Mouse (Mus musculus) left cerebral cortex, postnatal 14 days (tissue): ENCODE data around the gene Ryr3. TPM values are rescaled to one million over a fixed set of nuclear protein-coding genes. Genes with fewer than 3 reads are reported as not detected.

Source experiments
- DNase-seq, 2 experiments: peaks; one replicate each; pipeline ENCODE4 v3.0.0; 2021 to 2022; ENCODE audit warnings: low spot score in 2 of 2, mixed read lengths in 1 of 2
- intact Hi-C: fragments of 180-260 bp; cut with DNase I; formaldehyde crosslinking; loops from one replicate; pipeline ENCODE4 v1.15.1; 2025
- microRNA-seq, 2 experiments: library from miRNA; unstranded; fragments of <30 nt; microRNA quantifications; one replicate each; pipeline ENCODE4 v1.2.0; 2022
- total RNA-seq, 2 experiments: library from RNA; stranded (reverse); gene quantifications; 2 replicates each; pipeline ENCODE4 v1.2.3; 2021

The Ryr3 gene
- total RNA-seq, 2 experiments from 2014 or later: 29.7 to 34.7 TPM

DNA sequence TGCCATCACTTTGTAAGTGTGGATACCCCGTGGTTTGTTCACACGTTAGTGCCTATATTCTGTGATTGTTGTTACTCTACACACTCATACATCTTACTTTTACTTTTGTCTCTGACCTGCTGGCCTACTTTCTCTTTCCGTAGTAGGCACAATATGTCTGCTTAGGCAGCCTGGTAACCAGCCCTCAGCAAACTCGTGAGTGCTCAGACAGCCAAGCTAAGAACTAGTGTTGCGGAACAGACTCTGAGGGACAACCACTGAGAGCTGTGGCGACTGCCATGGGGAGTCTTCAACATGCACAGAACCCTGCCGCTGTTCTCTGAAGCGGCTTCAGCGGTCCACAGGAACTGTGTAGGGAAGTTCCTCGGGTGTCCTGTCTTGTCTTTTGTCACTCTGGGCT is 616.7 kb downstream of the Ryr3 start:
- DNase-seq: no peak
- intact Hi-C loops: no loop called here

GRCm38 (mm10) chr2:112597064-112597463 is 619.8 kb downstream of the Ryr3 start:
- DNase-seq: no peak
- intact Hi-C loops: no loop called here

- intact Hi-C loops: no loop called here
- no peak for DNase-seq
These were observed 620.5 kb downstream of the Ryr3 start for GRCm38 (mm10) chr2:112596415-112596814.

GRCm38 (mm10) chr2:112595807-112596206 is 621.1 kb downstream of the Ryr3 start:
- intact Hi-C loops: no loop called here
- no peak for DNase-seq

DNA sequence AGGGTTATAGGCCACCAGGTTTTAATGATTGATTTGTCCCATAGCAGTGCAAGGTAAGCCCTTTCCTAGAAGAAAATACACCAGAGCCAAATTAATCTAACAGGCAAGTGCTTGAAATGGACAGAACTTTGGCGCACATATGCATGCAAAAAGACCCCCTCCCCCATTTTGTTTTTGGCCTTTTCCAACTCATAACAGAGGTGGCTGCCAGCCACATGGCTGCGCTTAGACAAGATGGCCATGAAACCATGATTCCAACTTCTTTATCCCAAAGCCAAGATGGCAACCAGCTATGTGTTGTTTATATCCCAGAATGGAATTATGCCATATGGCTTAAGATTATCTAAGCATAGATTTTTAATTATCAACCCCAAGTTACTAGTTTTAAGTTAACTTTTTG is 623.1 kb downstream of the Ryr3 start:
- DNase-seq: no peak
- intact Hi-C loops: no loop called here

DNA sequence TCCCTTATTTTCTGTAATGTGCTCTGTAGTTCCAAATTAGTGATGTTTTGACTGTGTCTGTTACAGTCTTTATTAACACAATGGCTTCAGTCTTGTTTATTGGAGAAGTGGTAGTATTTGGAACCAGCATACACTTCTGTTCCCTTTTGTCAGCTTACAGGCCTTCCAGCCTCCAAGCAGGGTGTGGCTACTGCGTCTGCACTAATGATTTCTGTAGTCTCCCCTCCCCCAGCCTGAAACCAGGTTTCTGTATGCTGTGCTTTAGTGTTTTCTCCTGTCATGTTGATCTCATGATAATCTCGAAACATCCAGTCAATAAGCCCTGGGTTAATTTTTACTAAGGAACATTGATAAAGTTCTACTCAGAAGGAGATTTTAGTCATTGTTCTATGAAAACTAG is 623.6 kb downstream of the Ryr3 start:
- DNase-seq: no peak

GRCm38 (mm10) chr2:112591451-112591871 is 625.4 kb downstream of the Ryr3 start:
- peak; percentile 22 to 31 for DNase-seq
- intact Hi-C loops: no loop called here

More for the DNA sequence above, 623.6 kb downstream of the Ryr3 start:
- intact Hi-C loops: no loop called here

DNA sequence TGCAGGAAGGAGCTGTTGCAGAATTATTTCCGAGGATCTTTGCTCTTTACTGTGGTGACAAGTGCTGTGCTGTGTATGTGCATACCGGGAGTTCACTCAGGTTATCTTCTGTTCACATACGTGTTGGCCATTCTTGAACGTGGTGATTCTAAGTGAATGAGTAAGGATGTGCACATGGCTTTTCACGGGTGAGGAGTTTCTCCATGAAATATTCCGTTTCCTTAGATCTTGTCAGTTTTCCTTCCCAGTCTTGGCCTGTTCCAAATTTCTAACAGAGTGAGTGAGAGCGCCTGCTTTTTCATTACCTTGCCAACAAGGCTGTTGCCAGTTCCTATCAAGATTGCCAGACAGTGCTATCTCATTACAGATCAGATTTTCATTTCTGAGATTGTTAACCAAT is 625.9 kb downstream of the Ryr3 start:
- DNase-seq: peak in 1 of 2 experiments; percentile 39
- intact Hi-C loops: no loop called here

Small RNAs within 50 kb of the gene (microRNA-seq; reads per million reads assigned to microRNA genes)
- 0 reads per million in 2 experiments for gene Gm44374

Other genes starting within 250 kb of the Ryr3 start
- under 1 TPM in 1 of 2 experiments, not detected in 1; 0.36 TPM for gene Tmco5b, start 68.6 kb upstream of the Ryr3 start, total RNA-seq
- 10 to 100 TPM; 27.7 to 31.2 TPM for gene Fmn1, start 110.6 kb upstream of the Ryr3 start, total RNA-seq